Mouse (Mus musculus) kidney, postnatal 0 days (tissue): ENCODE measurements at regions not wholly inside any gene's neighbourhood (a gene's known extent, or its start where the extent isn't known, plus 50 kb on each side); places are given as distances from the start of the nearest gene placed in this dataset.
A peak's percentile ranks its signal among the peaks of the same experiment; 100 is the strongest.

Source experiments
- ATAC-seq: fragments of 200-750 bp; cut with Nextera tagmentation; replicated peaks from 2 replicates; pipeline ENCODE4 v1.8.0; 2017; ENCODE audit warnings: low read depth, moderate number of reproducible peaks, moderate TSS enrichment, moderate library complexity; ENCODE audit not compliant: low FRiP score
- DNase-seq: peaks from one replicate; pipeline ENCODE4 v3.0.0-alpha.2; 2016; ENCODE audit warnings: low spot score
- H3K27ac ChIP-seq: fragments of 300-500 bp; sonication (generic); 2 replicates; pipeline ENCODE4 v1.5.1; 2014; ENCODE audit warnings: mild to moderate bottlenecking
- H3K27me3 ChIP-seq: fragments of 300-500 bp; sonication (generic); 2 replicates; pipeline ENCODE4 v1.6.1; 2014; ENCODE audit warnings: low read length, mixed read lengths; ENCODE audit not compliant: insufficient read depth
- H3K36me3 ChIP-seq: fragments of 300-500 bp; sonication (generic); 2 replicates; pipeline ENCODE4 v1.6.1; 2014; ENCODE audit warnings: low read length, mixed read lengths; ENCODE audit not compliant: insufficient read depth
- H3K4me1 ChIP-seq: fragments of 300-500 bp; sonication (generic); replicated peaks from 2 replicates; pipeline ENCODE4 v1.6.1; 2014; ENCODE audit warnings: antibody characterized with exemption, low read length, mixed read lengths; ENCODE audit not compliant: insufficient read depth
- H3K4me2 ChIP-seq: fragments of 300-500 bp; sonication (generic); 2 replicates; pipeline ENCODE4 v1.6.1; 2014; ENCODE audit warnings: mild to moderate bottlenecking, low read length, moderate library complexity, mixed read lengths
- H3K4me3 ChIP-seq: fragments of 300-500 bp; sonication (generic); replicated peaks from 2 replicates; pipeline ENCODE4 v1.5.1; 2014; ENCODE audit warnings: low read depth, low read length
- H3K9ac ChIP-seq: fragments of 300-500 bp; sonication (generic); 2 replicates; pipeline ENCODE4 v1.6.1; 2014; ENCODE audit warnings: low read depth, low read length
- H3K9me3 ChIP-seq: fragments of 300-500 bp; sonication (generic); replicated peaks from 2 replicates; pipeline ENCODE4 v1.6.1; 2016; ENCODE audit warnings: low read length, inconsistent platforms, mixed read lengths
- CTCF ChIP-seq: IDR thresholded peaks from 2 replicates; pipeline ENCODE4 v1.5.1; 2016; ENCODE audit warnings: antibody characterized with exemption, low read depth, mild to moderate bottlenecking, moderate library complexity
- WGBS: fragments of 180-500 bp; shearing (Covaris S2); extraction: QIAGEN DNeasy Blood & Tissue Kit; methylation state at CpG from one replicate; pipeline ENCODE4 v1.1.7; 2014; 5-methylcytosine and 5-hydroxymethylcytosine counted together

DNA sequence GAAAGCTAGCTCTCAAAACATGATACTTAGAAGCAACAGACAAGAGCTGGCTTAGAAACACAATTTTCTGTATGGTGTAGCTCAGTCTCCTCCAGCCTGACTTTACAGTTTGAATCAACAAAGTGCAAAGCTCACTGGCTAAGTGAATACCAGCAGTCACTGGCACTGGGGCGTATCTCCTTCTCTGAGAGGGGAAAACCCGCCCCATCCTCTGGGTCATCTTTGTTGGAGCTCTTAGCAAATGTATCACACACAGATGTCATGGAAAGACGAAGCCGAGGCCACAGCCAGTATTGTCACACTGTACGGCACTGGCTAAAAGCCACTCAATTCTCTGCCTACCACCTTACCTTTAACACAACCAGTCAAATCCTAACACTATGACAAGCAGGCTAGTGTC lies 267.8 kb downstream of the Bcor start:
- no peak overlapping the region for H3K9ac ChIP-seq
- no peaks in the 10 kb centered on the region for H3K27me3 ChIP-seq
- no peak for ATAC-seq
- H3K36me3 ChIP-seq: no peaks in the 10 kb centered on the region
- DNase-seq: no peak
- WGBS: 75% methylated on average over 5 of the region's 5 CpGs
- no peak overlapping the region for H3K4me2 ChIP-seq
- H3K4me3 ChIP-seq: no peak overlapping the region
- H3K4me1 ChIP-seq: no peaks in the 10 kb centered on the region
- H3K9me3 ChIP-seq: no peaks in the 10 kb centered on the region
- H3K27ac ChIP-seq: no peak overlapping the region
- TF ChIP-seq CTCF: no peak

DNA sequence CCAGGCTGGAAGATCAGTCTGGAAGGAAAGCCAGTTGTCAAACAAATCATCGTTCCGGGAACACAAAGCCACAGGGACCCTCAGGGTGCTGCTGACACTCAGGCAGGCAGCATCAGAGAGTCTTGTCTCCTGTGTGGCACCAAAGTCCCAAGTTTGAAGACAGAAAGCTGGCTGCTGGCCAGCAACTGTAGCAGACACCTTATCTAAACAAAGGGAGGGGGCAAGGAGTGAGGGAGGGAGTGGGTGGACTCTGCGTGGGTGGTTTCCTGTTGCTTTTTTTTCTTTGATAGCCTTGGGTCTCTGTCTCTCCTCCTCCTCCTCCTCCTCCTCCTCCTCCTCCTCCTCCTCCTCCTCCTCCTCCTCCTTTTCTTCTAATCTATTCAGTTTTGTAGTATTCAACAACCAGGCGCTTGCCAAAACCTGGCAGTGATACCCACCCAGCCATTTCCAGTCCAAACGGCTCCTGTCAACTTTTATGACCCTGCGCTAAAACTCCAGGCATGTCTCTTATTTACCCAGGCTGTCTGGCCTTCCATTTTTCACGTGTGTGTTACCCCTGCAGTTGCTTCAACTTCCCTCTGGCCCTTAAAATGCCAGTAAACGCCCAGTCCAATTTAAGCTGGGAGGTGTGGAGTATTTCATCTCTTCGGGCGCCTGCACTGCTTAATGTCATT lies 266.4 kb downstream of the Bcor start:
- Histone ChIP-seq H3K27me3 (no peaks in the 10 kb centered on the region), H3K9ac (no peak overlapping the region), H3K9me3 (no peaks in the 10 kb centered on the region), H3K4me2 (no peak overlapping the region), H3K36me3 (no peaks in the 10 kb centered on the region), H3K4me1 (no peaks in the 10 kb centered on the region), H3K4me3 (no peak overlapping the region), H3K27ac (no peak overlapping the region)
- whole genome bisulfite sequencing: 34% methylated on average over 10 of the region's 10 CpGs
- no peak for TF ChIP-seq CTCF
- DNase-seq (peak; percentile 36), ATAC-seq (no peak; the same call in 1 of the 2 replicates)

DNA sequence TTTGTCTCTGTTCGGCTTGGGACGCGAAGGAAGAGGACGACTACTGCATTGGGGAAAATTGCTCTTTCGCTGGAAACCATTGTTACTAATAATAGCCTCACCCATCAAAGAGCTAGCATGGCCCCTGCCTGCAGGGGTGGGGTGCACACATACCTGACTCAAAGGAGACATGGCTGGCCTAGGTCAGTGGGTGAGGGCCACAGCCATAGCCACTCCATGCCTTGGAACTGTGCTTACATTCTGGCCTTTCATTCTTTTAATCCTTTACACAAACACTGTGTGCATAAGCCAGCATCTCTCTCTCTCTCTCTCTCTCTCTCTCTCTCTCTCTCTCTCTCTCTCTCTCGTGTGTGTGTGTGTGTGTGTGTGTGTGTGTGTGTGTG lies 265.9 kb downstream of the Bcor start:
- 43% methylated on average over 6 of the region's 6 CpGs for WGBS
- no peak overlapping the region for H3K9ac ChIP-seq
- H3K4me3 ChIP-seq: no peak overlapping the region
- H3K4me2 ChIP-seq: no peak overlapping the region
- no peak for TF ChIP-seq CTCF
- ATAC-seq (no peak), DNase-seq (no peak)
- no peak overlapping the region for H3K27ac ChIP-seq
- H3K4me1 ChIP-seq: no peaks in the 10 kb centered on the region
- no peaks in the 10 kb centered on the region for H3K27me3 ChIP-seq
- no peaks in the 10 kb centered on the region for H3K36me3 ChIP-seq
- H3K9me3 ChIP-seq: no peaks in the 10 kb centered on the region

DNA sequence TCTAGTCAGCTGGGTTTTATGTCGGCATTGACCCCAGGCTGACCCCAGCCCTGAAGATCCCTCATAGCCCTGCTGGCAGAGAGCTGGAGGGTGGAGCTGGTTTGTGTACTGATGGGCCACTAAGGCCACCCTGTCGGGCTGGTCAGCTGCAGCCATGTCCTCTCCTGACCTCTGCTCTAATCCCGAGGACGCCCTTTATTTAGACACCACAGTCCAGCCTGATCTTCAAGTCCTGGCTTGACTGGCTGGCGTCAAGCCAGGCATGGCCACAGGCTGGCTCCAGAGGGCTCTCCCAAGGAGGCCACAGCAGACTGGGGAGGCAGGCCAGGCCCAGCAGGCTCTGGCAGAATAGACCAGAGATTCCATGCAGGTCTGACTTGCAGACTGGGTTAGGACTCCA lies 264.8 kb downstream of the Bcor start:
- no peaks in the 10 kb centered on the region for H3K4me1 ChIP-seq
- H3K9ac ChIP-seq: no peak overlapping the region
- no peaks in the 10 kb centered on the region for H3K27me3 ChIP-seq
- no peak for TF ChIP-seq CTCF
- no peaks in the 10 kb centered on the region for H3K36me3 ChIP-seq
- no peak overlapping the region for H3K4me3 ChIP-seq
- ATAC-seq: no peak
- 40% methylated on average over 5 of the region's 5 CpGs for WGBS
- no peak overlapping the region for H3K27ac ChIP-seq
- no peaks in the 10 kb centered on the region for H3K9me3 ChIP-seq
- DNase-seq: no peak
- no peak overlapping the region for H3K4me2 ChIP-seq

GRCm38 (mm10) chrX:11898280-11898679 lies 261.9 kb downstream of the Bcor start:
- no peaks in the 10 kb centered on the region for H3K27me3 ChIP-seq
- no peaks in the 10 kb centered on the region for H3K4me1 ChIP-seq
- H3K9me3 ChIP-seq: no peaks in the 10 kb centered on the region
- H3K4me3 ChIP-seq: no peak overlapping the region
- WGBS: 83% methylated on average over 8 of the region's 8 CpGs
- TF ChIP-seq CTCF: no peak
- no peak overlapping the region for H3K9ac ChIP-seq
- DNase-seq (no peak), ATAC-seq (no peak)
- no peak overlapping the region for H3K4me2 ChIP-seq
- no peaks in the 10 kb centered on the region for H3K36me3 ChIP-seq
- no peak overlapping the region for H3K27ac ChIP-seq

- Histone ChIP-seq H3K27ac (no peak overlapping the region), H3K36me3 (no peaks in the 10 kb centered on the region), H3K4me3 (no peak overlapping the region), H3K4me2 (no peak overlapping the region), H3K27me3 (no peaks in the 10 kb centered on the region), H3K9me3 (no peaks in the 10 kb centered on the region), H3K4me1 (no peaks in the 10 kb centered on the region), H3K9ac (no peak overlapping the region)
- 89% methylated on average over 6 of the region's 6 CpGs for WGBS
- DNase-seq: no peak
- ATAC-seq: no peak
- no peak for TF ChIP-seq CTCF
These were observed 261.1 kb downstream of the Bcor start for GRCm38 (mm10) chrX:11899051-11899450.

DNA sequence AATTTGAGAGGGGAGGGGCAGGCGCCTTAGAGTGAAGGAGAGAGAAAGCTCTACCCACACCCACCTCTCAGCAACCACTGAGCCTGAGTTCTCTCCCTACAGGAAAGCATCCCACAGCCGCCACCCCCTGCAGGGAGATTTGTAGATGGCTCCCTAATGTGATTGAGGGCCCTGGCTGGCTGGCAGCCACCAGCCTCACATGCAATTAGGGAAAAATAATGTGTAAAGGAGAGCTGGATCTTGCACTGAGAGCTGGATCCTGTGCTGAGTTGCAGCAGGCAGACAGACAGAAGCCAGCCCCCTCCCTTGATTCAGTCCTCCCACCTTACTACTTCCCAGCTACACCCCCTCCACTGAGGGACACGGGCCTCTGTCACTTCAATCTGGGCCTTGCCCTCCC lies 260.2 kb downstream of the Bcor start:
- Histone ChIP-seq H3K9me3 (no peaks in the 10 kb centered on the region), H3K27me3 (no peaks in the 10 kb centered on the region), H3K9ac (no peak overlapping the region), H3K36me3 (no peaks in the 10 kb centered on the region), H3K4me1 (no peaks in the 10 kb centered on the region), H3K4me2 (no peak overlapping the region), H3K27ac (no peak overlapping the region), H3K4me3 (no peak overlapping the region)
- no peak for TF ChIP-seq CTCF
- ATAC-seq (no peak), DNase-seq (no peak)
- 56% methylated on average over 3 of the region's 3 CpGs for WGBS
